Mouse (Mus musculus) heart, adult 18-20 months (tissue): ENCODE results near the gene Gpc6. TPM values are rescaled to one million over a fixed set of nuclear protein-coding genes. Genes with fewer than 3 reads are reported as not detected.
A peak's percentile ranks its signal among the peaks of the same experiment; 100 is the strongest.

ENCODE experiments used
- DNase-seq, 2 experiments: peaks; one replicate each; pipeline ENCODE4 v3.0.0; 2021 to 2022; ENCODE audit warnings: mixed read lengths in 1 of 2
- total RNA-seq, 2 experiments: library from RNA; stranded (reverse); gene quantifications; 2 replicates each; pipeline ENCODE4 v1.2.3; 2021

Gene Gpc6
- total RNA-seq, 2 experiments from 2014 or later: 9.7 to 10.5 TPM

GRCm38 (mm10) chr14:117930105-117930847 is 1005.2 kb downstream of the Gpc6 start:
- peak; percentile 36 to 48 for DNase-seq

- DNase-seq: peak; percentile 35 to 55
Measured at GRCm38 (mm10) chr14:117930848-117931816, 1006.0 kb downstream of the Gpc6 start.

GRCm38 (mm10) chr14:117932163-117932851 is 1007.2 kb downstream of the Gpc6 start:
- no peak for DNase-seq

- peak; percentile 34 to 69 for DNase-seq
Measured at GRCm38 (mm10) chr14:117938554-117938953, 1013.4 kb downstream of the Gpc6 start.

GRCm38 (mm10) chr14:117939471-117939870 is 1014.4 kb downstream of the Gpc6 start:
- no peak for DNase-seq

- no peak for DNase-seq
Measured at GRCm38 (mm10) chr14:117945920-117946503, 1020.9 kb downstream of the Gpc6 start.

GRCm38 (mm10) chr14:117951265-117951664 is 1026.2 kb downstream of the Gpc6 start:
- DNase-seq: no peak

GRCm38 (mm10) chr14:117951686-117952085 is 1026.6 kb downstream of the Gpc6 start:
- DNase-seq: peak in 1 of 2 experiments; percentile 17

GRCm38 (mm10) chr14:117956051-117956450 is 1030.9 kb downstream of the Gpc6 start:
- DNase-seq: peak; percentile 23 to 35

GRCm38 (mm10) chr14:117958389-117958788 is 1033.3 kb downstream of the Gpc6 start:
- DNase-seq: no peak

- DNase-seq: peak; percentile 65 to 84
Measured at GRCm38 (mm10) chr14:117961267-117961666, 1036.2 kb downstream of the Gpc6 start.

GRCm38 (mm10) chr14:117961844-117962243 is 1036.7 kb downstream of the Gpc6 start:
- DNase-seq: no peak

- DNase-seq: peak in 1 of 2 experiments; percentile 39
Measured at GRCm38 (mm10) chr14:117962453-117962852, 1037.3 kb downstream of the Gpc6 start.

- DNase-seq: no peak
Measured at GRCm38 (mm10) chr14:117972576-117972975, 1047.5 kb downstream of the Gpc6 start.

GRCm38 (mm10) chr14:117981532-117981931 is 1056.4 kb downstream of the Gpc6 start:
- peak in 1 of 2 experiments; percentile 5 for DNase-seq

GRCm38 (mm10) chr14:117988444-117988843 is 1063.3 kb downstream of the Gpc6 start:
- no peak for DNase-seq

- no peak for DNase-seq
Measured at GRCm38 (mm10) chr14:117990203-117990602, 1065.1 kb downstream of the Gpc6 start.

GRCm38 (mm10) chr14:117992600-117993256 is 1067.6 kb downstream of the Gpc6 start:
- no peak for DNase-seq

- DNase-seq: no peak
Measured at GRCm38 (mm10) chr14:117993845-117994244, 1068.7 kb downstream of the Gpc6 start.

- DNase-seq: no peak
Measured at GRCm38 (mm10) chr14:118004434-118004833, 1079.3 kb downstream of the Gpc6 start.

- peak; percentile 38 to 72 for DNase-seq
Measured at GRCm38 (mm10) chr14:118005697-118006096, 1080.6 kb downstream of the Gpc6 start.
